Mouse (Mus musculus): ENCODE data around the gene Wfdc2. TPM values are rescaled to one million over a fixed set of nuclear protein-coding genes. Genes with fewer than 3 reads are reported as not detected.

The Wfdc2 gene
- polyA plus RNA-seq, 1 experiment from 2014 or later, result 71.3 TPM

GRCm38 (mm10) chr2:164528557-164528956 is 33.7 kb upstream of the Wfdc2 start:
- Histone ChIP-seq H3K4me1 (no peaks in the 10 kb centered on the region), H3K36me3 (replicated peaks) (no peaks in the 10 kb centered on the region), H3K27ac (no peak overlapping the region), H3K27me3 (ENCODE audit: poor library complexity, severe bottlenecking) (no peaks in the 10 kb centered on the region; the same call in 1 of the 2 replicates), H3K4me3 (no peak overlapping the region), H3K9me3 (peaks cover 13% of the 10 kb centered on the region)
- 63% methylated on average over 5 of the region's 5 CpGs for WGBS
- no peak for DNase-seq (ENCODE audit: extremely low spot score, low spot score)

GRCm38 (mm10) chr2:164531169-164531568 is 31.0 kb upstream of the Wfdc2 start:
- H3K27me3 ChIP-seq (ENCODE audit: poor library complexity, severe bottlenecking), result no peaks in the 10 kb centered on the region; the same call in 1 of the 2 replicates
- H3K4me1 ChIP-seq, result no peaks in the 10 kb centered on the region
- peaks cover 10% of the 10 kb centered on the region for H3K9me3 ChIP-seq
- no peak overlapping the region for H3K27ac ChIP-seq
- H3K4me3 ChIP-seq, result no peak overlapping the region
- no peaks in the 10 kb centered on the region for H3K36me3 ChIP-seq (replicated peaks)
- peak; percentile 74 for DNase-seq (ENCODE audit: extremely low spot score, low spot score)
- WGBS, result 5% methylated on average over 3 of the region's 3 CpGs

GRCm38 (mm10) chr2:164534315-164534714 is 27.9 kb upstream of the Wfdc2 start:
- WGBS, result 82% methylated on average over 10 of the region's 10 CpGs
- no peak for DNase-seq (ENCODE audit: extremely low spot score, low spot score)
- H3K27me3 ChIP-seq (ENCODE audit: poor library complexity, severe bottlenecking), result no peaks in the 10 kb centered on the region; the same call in 1 of the 2 replicates
- no peaks in the 10 kb centered on the region for H3K9me3 ChIP-seq
- H3K27ac ChIP-seq, result no peak overlapping the region
- H3K36me3 ChIP-seq (replicated peaks), result no peaks in the 10 kb centered on the region
- no peak overlapping the region for H3K4me3 ChIP-seq
- no peaks in the 10 kb centered on the region for H3K4me1 ChIP-seq

GRCm38 (mm10) chr2:164537003-164537402 is 25.2 kb upstream of the Wfdc2 start:
- no peak overlapping the region for H3K4me3 ChIP-seq
- no peaks in the 10 kb centered on the region for H3K27me3 ChIP-seq (ENCODE audit: poor library complexity, severe bottlenecking)
- no peak for DNase-seq (ENCODE audit: extremely low spot score, low spot score)
- no peak overlapping the region for H3K27ac ChIP-seq
- 0 out of 2 replicates have a peak, but pooled peaks cover 8% of the 10 kb centered on the region for H3K4me1 ChIP-seq
- WGBS, result 85% methylated on average over 4 of the region's 4 CpGs
- no peaks in the 10 kb centered on the region for H3K36me3 ChIP-seq (replicated peaks)
- no peaks in the 10 kb centered on the region for H3K9me3 ChIP-seq

- Histone ChIP-seq H3K27me3 (ENCODE audit: poor library complexity, severe bottlenecking) (no peaks in the 10 kb centered on the region), H3K9me3 (no peaks in the 10 kb centered on the region; the same call in 1 of the 2 replicates), H3K36me3 (replicated peaks) (no peaks in the 10 kb centered on the region), H3K4me3 (no peak overlapping the region), H3K4me1 (peaks cover 12% of the 10 kb centered on the region; the same call in 1 of the 2 replicates), H3K27ac (no peak overlapping the region)
- WGBS, result 41% methylated on average over 8 of the region's 8 CpGs
- no peak for DNase-seq (ENCODE audit: extremely low spot score, low spot score)
Observed at GRCm38 (mm10) chr2:164540652-164541427, 21.4 kb upstream of the Wfdc2 start.

- no peaks in the 10 kb centered on the region; the same call in 1 of the 2 replicates for H3K9me3 ChIP-seq
- H3K27me3 ChIP-seq (ENCODE audit: poor library complexity, severe bottlenecking), result no peaks in the 10 kb centered on the region
- no peak overlapping the region for H3K4me3 ChIP-seq
- no peaks in the 10 kb centered on the region for H3K36me3 ChIP-seq (replicated peaks)
- no peak overlapping the region for H3K27ac ChIP-seq
- no peak for DNase-seq (ENCODE audit: extremely low spot score, low spot score)
- WGBS, result 73% methylated on average over 5 of the region's 5 CpGs
- H3K4me1 ChIP-seq, result peaks cover 12% of the 10 kb centered on the region; the same call in 1 of the 2 replicates
Observed at GRCm38 (mm10) chr2:164542132-164542531, 20.1 kb upstream of the Wfdc2 start.

GRCm38 (mm10) chr2:164542598-164542997 is 19.6 kb upstream of the Wfdc2 start:
- no peak overlapping the region for H3K27ac ChIP-seq
- 91% methylated on average over 7 of the region's 7 CpGs for WGBS
- DNase-seq (ENCODE audit: extremely low spot score, low spot score), result no peak
- peaks cover 12% of the 10 kb centered on the region; the same call in 1 of the 2 replicates for H3K4me1 ChIP-seq
- no peaks in the 10 kb centered on the region for H3K36me3 ChIP-seq (replicated peaks)
- H3K4me3 ChIP-seq, result no peak overlapping the region
- H3K9me3 ChIP-seq, result no peaks in the 10 kb centered on the region; the same call in 1 of the 2 replicates
- H3K27me3 ChIP-seq (ENCODE audit: poor library complexity, severe bottlenecking), result no peaks in the 10 kb centered on the region

GRCm38 (mm10) chr2:164543745-164544144 is 18.5 kb upstream of the Wfdc2 start:
- no peaks in the 10 kb centered on the region for H3K36me3 ChIP-seq (replicated peaks)
- no peak for DNase-seq (ENCODE audit: extremely low spot score, low spot score)
- WGBS, result 71% methylated on average over 2 of the region's 2 CpGs

GRCm38 (mm10) chr2:164544454-164545097 is 17.6 kb upstream of the Wfdc2 start:
- Histone ChIP-seq H3K27me3 (ENCODE audit: poor library complexity, severe bottlenecking) (no peaks in the 10 kb centered on the region), H3K4me1 (peaks cover 15% of the 10 kb centered on the region), H3K36me3 (replicated peaks) (no peaks in the 10 kb centered on the region), H3K9me3 (no peaks in the 10 kb centered on the region; the same call in 1 of the 2 replicates), H3K27ac (no peak overlapping the region), H3K4me3 (no peak overlapping the region)
- 58% methylated on average over 5 of the region's 5 CpGs for WGBS
- no peak for DNase-seq (ENCODE audit: extremely low spot score, low spot score)

More at GRCm38 (mm10) chr2:164543745-164544144, 18.5 kb upstream of the Wfdc2 start:
- H3K9me3 ChIP-seq, result no peaks in the 10 kb centered on the region; the same call in 1 of the 2 replicates
- H3K27me3 ChIP-seq (ENCODE audit: poor library complexity, severe bottlenecking), result no peaks in the 10 kb centered on the region
- H3K4me1 ChIP-seq, result peaks cover 12% of the 10 kb centered on the region; the same call in 1 of the 2 replicates
- no peak overlapping the region for H3K27ac ChIP-seq
- no peak overlapping the region for H3K4me3 ChIP-seq

- no peaks in the 10 kb centered on the region for H3K27me3 ChIP-seq (ENCODE audit: poor library complexity, severe bottlenecking)
- H3K9me3 ChIP-seq, result no peaks in the 10 kb centered on the region
- no peak for DNase-seq (ENCODE audit: extremely low spot score, low spot score)
- 58% methylated on average over 4 of the region's 4 CpGs for WGBS
- no peak overlapping the region for H3K27ac ChIP-seq
- H3K4me3 ChIP-seq, result no peak overlapping the region
- H3K4me1 ChIP-seq, result peaks cover 20% of the 10 kb centered on the region
- no peaks in the 10 kb centered on the region for H3K36me3 ChIP-seq (replicated peaks)
Observed at GRCm38 (mm10) chr2:164549338-164549737, 12.9 kb upstream of the Wfdc2 start.

GRCm38 (mm10) chr2:164549963-164550894 is 12.0 kb upstream of the Wfdc2 start:
- no peaks in the 10 kb centered on the region for H3K27me3 ChIP-seq (ENCODE audit: poor library complexity, severe bottlenecking)
- 18% methylated on average over 10 of the region's 10 CpGs for WGBS

GRCm38 (mm10) chr2:164550895-164551269 is 11.3 kb upstream of the Wfdc2 start:
- Histone ChIP-seq H3K27ac (peak overlapping the region; percentile 11; the same call in 1 of the 2 replicates), H3K27me3 (ENCODE audit: poor library complexity, severe bottlenecking) (no peaks in the 10 kb centered on the region), H3K36me3 (replicated peaks) (no peaks in the 10 kb centered on the region), H3K4me3 (no peak overlapping the region), H3K4me1 (peaks cover 16% of the 10 kb centered on the region), H3K9me3 (no peaks in the 10 kb centered on the region)
- WGBS, result 75% methylated on average over 2 of the region's 2 CpGs
- DNase-seq (ENCODE audit: extremely low spot score, low spot score), result no peak

More at GRCm38 (mm10) chr2:164549963-164550894, 12.0 kb upstream of the Wfdc2 start:
- H3K4me1 ChIP-seq, result peaks cover 16% of the 10 kb centered on the region
- peak overlapping the region; percentile 11 for H3K27ac ChIP-seq
- H3K36me3 ChIP-seq (replicated peaks), result no peaks in the 10 kb centered on the region
- no peak for DNase-seq (ENCODE audit: extremely low spot score, low spot score)
- no peaks in the 10 kb centered on the region for H3K9me3 ChIP-seq
- no peak overlapping the region; the same call in 1 of the 2 replicates for H3K4me3 ChIP-seq

Data from forebrain, embryonic 10.5 days (tissue).